Mouse (Mus musculus) MEL (cell line): Measurements from ENCODE around the gene Fgfr2. TPM values are rescaled to one million over a fixed set of nuclear protein-coding genes. Genes with fewer than 3 reads are reported as not detected.

Experiments
- DNase-seq: peaks from one replicate; pipeline ENCODE4 v3.0.0; 2011; ENCODE audit warnings: low read depth, low spot score
- H3K27ac ChIP-seq: 2 replicates; pipeline ENCODE4 v1.5.1; 2012; ENCODE audit warnings: low read depth, mild to moderate bottlenecking, control low read depth, low read length, moderate library complexity; ENCODE audit not compliant: control insufficient read depth
- H3K27me3 ChIP-seq, 2 experiments: fragments of 150-350 bp in 1 of 2; sonication (generic) in 1 of 2; 2 replicates each; pipeline ENCODE4 v1.6.1; 2012; ENCODE audit warnings: low read length in 2 of 2, mild to moderate bottlenecking in 2 of 2, improper control_type of control experiment in 1 of 2, moderate library complexity in 1 of 2; ENCODE audit not compliant: insufficient read depth in 2 of 2, control insufficient read depth in 1 of 2
- H3K36me3 ChIP-seq, 2 experiments: 2 replicates each; pipeline ENCODE4 v1.6.1; 2012 to 2014; ENCODE audit warnings: low read length in 2 of 2, improper control_type of control experiment in 1 of 2, inconsistent platforms in 1 of 2, mild to moderate bottlenecking in 1 of 2; ENCODE audit not compliant: insufficient read depth in 2 of 2, control insufficient read depth in 1 of 2
- H3K4me1 ChIP-seq, 2 experiments: fragments of 150-350 bp in 1 of 2; sonication (generic) in 1 of 2; 2 replicates each; pipeline ENCODE4 v1.6.1; 2012; ENCODE audit warnings: low read length in 2 of 2, improper control_type of control experiment in 1 of 2, mild to moderate bottlenecking in 1 of 2; ENCODE audit not compliant: insufficient read depth in 2 of 2, control insufficient read depth in 1 of 2
- H3K4me3 ChIP-seq, 2 experiments: fragments of 150-350 bp in 1 of 2; sonication (generic) in 1 of 2; 2 replicates each; pipeline ENCODE4 v1.5.1; 2012; ENCODE audit warnings: low read depth in 2 of 2, low read length in 2 of 2, mild to moderate bottlenecking in 2 of 2, moderate library complexity in 2 of 2, control low read depth in 1 of 2, improper control_type of control experiment in 1 of 2; ENCODE audit not compliant: control insufficient read depth in 1 of 2, insufficient read depth in 1 of 2
- H3K79me2 ChIP-seq: 2 replicates; pipeline ENCODE4 v1.6.1; 2012; ENCODE audit warnings: mild to moderate bottlenecking, low read length, moderate library complexity; ENCODE audit not compliant: control insufficient read depth, poor library complexity, insufficient read depth
- H3K9ac ChIP-seq: 2 replicates; pipeline ENCODE4 v1.6.1; 2012; ENCODE audit warnings: low read depth, mild to moderate bottlenecking, control low read depth, low read length, moderate library complexity; ENCODE audit not compliant: control insufficient read depth, poor library complexity, severe bottlenecking
- H3K9me3 ChIP-seq: fragments of 150-350 bp; sonication (generic); replicated peaks from 2 replicates; pipeline ENCODE4 v1.6.1; 2012; ENCODE audit warnings: mild to moderate bottlenecking, low read length, improper control_type of control experiment, moderate library complexity; ENCODE audit not compliant: insufficient read depth
- BHLHE40 ChIP-seq: IDR thresholded peaks from 2 replicates; pipeline ENCODE4 v1.6.1; 2012; ENCODE audit warnings: low read depth, mild to moderate bottlenecking, inconsistent platforms, low read length, improper control_type of control experiment, borderline replicate concordance
- CHD2 ChIP-seq: IDR thresholded peaks from 2 replicates; pipeline ENCODE4 v1.6.1; 2011; ENCODE audit warnings: low read length, improper control_type of control experiment
- CTCF ChIP-seq, 3 experiments: IDR thresholded peaks in 2 of 3; conservative IDR thresholded peaks in 1 of 3; 2 replicates each; pipeline ENCODE4 v1.5.1; 2011 to 2012; ENCODE audit warnings: low read length in 3 of 3, low read depth in 2 of 3, mild to moderate bottlenecking in 2 of 3, improper control_type of control experiment in 1 of 3, inconsistent platforms in 1 of 3, mixed read lengths in 1 of 3, moderate library complexity in 1 of 3; ENCODE audit not compliant: control insufficient read depth in 1 of 3, insufficient read depth in 1 of 3, poor library complexity in 1 of 3, severe bottlenecking in 1 of 3
- ELF1 ChIP-seq: IDR thresholded peaks from 2 replicates; pipeline ENCODE4 v1.6.1; 2014; ENCODE audit warnings: low read depth, mild to moderate bottlenecking, inconsistent platforms, low read length, improper control_type of control experiment, moderate library complexity
- GABPA ChIP-seq: IDR thresholded peaks from 2 replicates; pipeline ENCODE4 v1.6.1; 2012; ENCODE audit warnings: low read depth, mild to moderate bottlenecking, inconsistent platforms, low read length, improper control_type of control experiment, moderate library complexity
- HCFC1 ChIP-seq: IDR thresholded peaks from 2 replicates; pipeline ENCODE4 v1.6.1; 2012; ENCODE audit warnings: low read depth, mild to moderate bottlenecking, inconsistent platforms, low read length, improper control_type of control experiment, moderate library complexity
- JUND ChIP-seq: IDR thresholded peaks from 2 replicates; pipeline ENCODE4 v1.6.1; 2011; ENCODE audit warnings: low read depth, mild to moderate bottlenecking, improper control_type of control experiment, low read length
- MAFK ChIP-seq: IDR thresholded peaks from 2 replicates; pipeline ENCODE4 v1.6.1; 2011; ENCODE audit warnings: low read depth, mild to moderate bottlenecking, low read length, improper control_type of control experiment, borderline replicate concordance
- MAZ ChIP-seq: IDR thresholded peaks from 2 replicates; pipeline ENCODE4 v1.6.1; 2012; ENCODE audit warnings: low read depth, mild to moderate bottlenecking, inconsistent platforms, low read length, improper control_type of control experiment
- MEF2A ChIP-seq: IDR thresholded peaks from 2 replicates; pipeline ENCODE4 v1.6.1; 2014; ENCODE audit warnings: low read depth, mild to moderate bottlenecking, inconsistent platforms, low read length, improper control_type of control experiment; ENCODE audit not compliant: poor library complexity, insufficient replicate concordance, severe bottlenecking; ENCODE audit errors: extremely low read depth
- MYB ChIP-seq: IDR thresholded peaks from 2 replicates; pipeline ENCODE4 v1.6.1; 2011; ENCODE audit warnings: mild to moderate bottlenecking, low read depth, low read length, improper control_type of control experiment
- POLR2AphosphoS2 ChIP-seq: IDR thresholded peaks from 2 replicates; pipeline ENCODE4 v1.6.1; 2011; ENCODE audit warnings: low read length, improper control_type of control experiment
- POLR2AphosphoS5 ChIP-seq: IDR thresholded peaks from 2 replicates; pipeline ENCODE4 v1.6.1; 2012; ENCODE audit warnings: low read depth, borderline replicate concordance, mild to moderate bottlenecking, inconsistent platforms, low read length, moderate library complexity, mixed read lengths
- RAD21 ChIP-seq: IDR thresholded peaks from 2 replicates; pipeline ENCODE4 v1.6.1; 2011; ENCODE audit warnings: mild to moderate bottlenecking, low read depth, low read length, improper control_type of control experiment
- SMC3 ChIP-seq: IDR thresholded peaks from 2 replicates; pipeline ENCODE4 v1.6.1; 2011; ENCODE audit warnings: low read depth, low read length, improper control_type of control experiment
- TAL1 ChIP-seq: IDR thresholded peaks from 2 replicates; pipeline ENCODE4 v1.6.1; 2012; ENCODE audit warnings: mild to moderate bottlenecking, inconsistent platforms, low read length, moderate library complexity, mixed read lengths
- USF1 ChIP-seq: IDR thresholded peaks from 2 replicates; pipeline ENCODE4 v1.6.1; 2014; ENCODE audit warnings: low read depth, mild to moderate bottlenecking, inconsistent platforms, low read length, improper control_type of control experiment, moderate library complexity
- ZC3H11A ChIP-seq: IDR thresholded peaks from 2 replicates; pipeline ENCODE4 v1.6.1; 2012; ENCODE audit warnings: low read depth, mild to moderate bottlenecking, inconsistent platforms, low read length, improper control_type of control experiment
- ZKSCAN1 ChIP-seq: IDR thresholded peaks from 2 replicates; pipeline ENCODE4 v1.6.1; 2012; ENCODE audit warnings: low read depth, mild to moderate bottlenecking, inconsistent platforms, low read length, improper control_type of control experiment, moderate library complexity
- polyA plus RNA-seq, 2 experiments: library from polyadenylated mRNA; stranded (reverse) in 1 of 2; unstranded in 1 of 2; fragments of >175 nt in 1 of 2; fragments of >200 nt in 1 of 2; gene quantifications; 2 replicates each; pipeline versions ENCODE4 v1.2.1 to v1.2.4; 2012; ENCODE audit warnings: low replicate concordance in 2 of 2, low read depth in 1 of 2; ENCODE audit not compliant: insufficient read length in 2 of 2, insufficient read depth in 1 of 2, missing spikeins in 1 of 2
- total RNA-seq: library from RNA; depleted of rRNA; stranded (reverse); fragments of 300-350 nt; gene quantifications from 2 replicates; pipeline ENCODE4 v1.2.3, GENCODE M21; 2012

The Fgfr2 gene
- total and polyA plus RNA-seq, 3 experiments, result not detected

DNA sequence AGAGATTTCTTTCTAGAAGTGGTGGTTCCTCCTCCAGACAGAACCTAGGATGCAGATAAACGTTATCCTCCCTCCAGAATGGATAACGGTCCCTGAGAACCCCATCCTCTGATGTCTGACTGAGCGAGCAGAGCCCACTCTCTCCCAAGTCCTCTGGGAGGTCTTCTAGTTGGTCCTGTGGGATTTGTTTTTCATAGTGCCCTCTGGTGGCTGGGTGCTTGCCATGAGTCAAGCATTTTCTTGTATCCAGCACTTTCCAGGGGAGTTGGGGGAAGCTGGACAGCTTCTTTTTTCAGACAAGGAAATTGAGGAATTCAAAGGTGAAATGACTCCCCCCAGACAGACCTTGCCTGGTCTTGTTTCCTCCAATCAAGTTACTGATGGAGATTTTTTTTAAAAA is 651.8 kb downstream of the Fgfr2 start:
- no peak overlapping the region for H3K4me3 ChIP-seq
- no peaks in the 10 kb centered on the region; a peak in 1 of 4 replicates for H3K36me3 ChIP-seq
- H3K79me2 ChIP-seq, result no peaks in the 10 kb centered on the region
- DNase-seq, result peak; percentile 72
- H3K9me3 ChIP-seq, result no peaks in the 10 kb centered on the region
- H3K27me3 ChIP-seq, result no peaks in the 10 kb centered on the region
- no peak overlapping the region for H3K9ac ChIP-seq
- no peak overlapping the region for H3K27ac ChIP-seq
- peak; percentile 49 to 75 (median 66) for TF ChIP-seq CTCF (IDR thresholded peaks at IDR 0.05 in 2 of 3, conservative IDR thresholded peaks at IDR 0.05 in 1 of 3; ENCODE audit: control insufficient read depth in 1 of 3, insufficient read depth in 1 of 3, low read depth in 2 of 3, low read length in 3 of 3, poor library complexity in 1 of 3, severe bottlenecking in 1 of 3)
- TF ChIP-seq ZC3H11A, result peak; percentile 79
- no peak for TF ChIP-seq TAL1
- no peak for TF ChIP-seq MAFK
- TF ChIP-seq POLR2AphosphoS2, result no peak
- TF ChIP-seq RAD21, result peak; percentile 67
- peak; percentile 96 for TF ChIP-seq SMC3
- peaks cover 0 to 11% of the 10 kb centered on the region in 2 experiments; a peak in 1 of 4 replicates for H3K4me1 ChIP-seq

- peak; percentile 71 for TF ChIP-seq ZKSCAN1
- TF ChIP-seq USF1, result no peak
- Histone ChIP-seq H3K27me3 (no peaks in the 10 kb centered on the region), H3K36me3 (no peaks in the 10 kb centered on the region; a peak in 1 of 4 replicates), H3K4me1 (peaks cover 0 to 8% of the 10 kb centered on the region in 2 experiments; a peak in 1 of 4 replicates), H3K9ac (no peak overlapping the region), H3K4me3 (no peak overlapping the region), H3K9me3 (no peaks in the 10 kb centered on the region), H3K27ac (no peak overlapping the region), H3K79me2 (no peaks in the 10 kb centered on the region)
- DNase-seq, result no peak
Measured at GRCm38 (mm10) chr7:132468391-132468790, 654.8 kb downstream of the Fgfr2 start.

GRCm38 (mm10) chr7:132465897-132466296 is 657.3 kb downstream of the Fgfr2 start:
- H3K9me3 ChIP-seq, result no peaks in the 10 kb centered on the region
- no peaks in the 10 kb centered on the region for H3K79me2 ChIP-seq
- H3K4me3 ChIP-seq, result no peak overlapping the region
- no peak overlapping the region for H3K27ac ChIP-seq
- peaks cover 0 to 11% of the 10 kb centered on the region in 2 experiments; a peak in 2 of 4 replicates for H3K4me1 ChIP-seq
- peaks cover 0 to 3% of the 10 kb centered on the region in 2 experiments; a peak in 1 of 4 replicates for H3K36me3 ChIP-seq
- H3K9ac ChIP-seq, result no peak overlapping the region
- no peaks in the 10 kb centered on the region for H3K27me3 ChIP-seq
- peak; percentile 28 for DNase-seq
- TF ChIP-seq MEF2A, result no peak
- no peak for TF ChIP-seq RAD21
- TF ChIP-seq ELF1, result no peak
- no peak for TF ChIP-seq JUND
- no peak for TF ChIP-seq BHLHE40
- TF ChIP-seq CHD2, result no peak
- TF ChIP-seq POLR2AphosphoS5, result no peak
- no peak for TF ChIP-seq ZKSCAN1
- TF ChIP-seq MYB, result no peak
- TF ChIP-seq USF1, result no peak
- no peak for TF ChIP-seq GABPA
- no peak for TF ChIP-seq MAFK
- no peak for TF ChIP-seq MAZ
- no peak for TF ChIP-seq HCFC1
- TF ChIP-seq, all 39 proteins: peak for 0
